Mouse (Mus musculus) lung, embryonic 14.5 days (tissue): ENCODE results near the gene Lrmda. TPM values are rescaled to one million over a fixed set of nuclear protein-coding genes. Genes with fewer than 3 reads are reported as not detected.

ENCODE experiments used
- ATAC-seq: fragments of 200-750 bp; cut with Nextera tagmentation; 2 replicates; pipeline ENCODE4 v1.8.0; 2017; ENCODE audit warnings: mild to moderate bottlenecking, moderate TSS enrichment, moderate library complexity; ENCODE audit not compliant: insufficient read depth
- DNase-seq: peaks from one replicate; pipeline ENCODE4 v3.0.0-alpha.2; 2015
- H3K27ac ChIP-seq: fragments of 300-500 bp; sonication (generic); 2 replicates; pipeline ENCODE4 v1.5.1; 2014; ENCODE audit warnings: low read depth, mild to moderate bottlenecking, moderate library complexity
- H3K27me3 ChIP-seq: fragments of 300-500 bp; sonication (generic); 2 replicates; pipeline ENCODE4 v1.6.1; 2014; ENCODE audit warnings: low read length, control low read depth; ENCODE audit not compliant: insufficient read depth
- H3K36me3 ChIP-seq: fragments of 300-500 bp; sonication (generic); 2 replicates; pipeline ENCODE4 v1.6.1; 2014; ENCODE audit warnings: control low read depth; ENCODE audit not compliant: insufficient read depth
- H3K4me1 ChIP-seq: fragments of 300-500 bp; sonication (generic); 2 replicates; pipeline ENCODE4 v1.6.1; 2014; ENCODE audit warnings: antibody characterized with exemption, control low read depth; ENCODE audit not compliant: insufficient read depth
- H3K4me2 ChIP-seq: fragments of 300-500 bp; sonication (generic); 2 replicates; pipeline ENCODE4 v1.6.1; 2014; ENCODE audit warnings: mild to moderate bottlenecking
- H3K4me3 ChIP-seq: fragments of 300-500 bp; sonication (generic); 2 replicates; pipeline ENCODE4 v1.5.1; 2014; ENCODE audit warnings: low read depth, low read length
- H3K9ac ChIP-seq: fragments of 300-500 bp; sonication (generic); 2 replicates; pipeline ENCODE4 v1.6.1; 2014
- H3K9me3 ChIP-seq: fragments of 300-500 bp; sonication (generic); 2 replicates; pipeline ENCODE4 v1.6.1; 2016; ENCODE audit warnings: low read depth, low read length, control low read depth
- CTCF ChIP-seq: IDR thresholded peaks from 2 replicates; pipeline ENCODE4 v1.5.1; 2016; ENCODE audit warnings: antibody characterized with exemption, low read depth
- WGBS: fragments of 180-500 bp; shearing (Covaris S2); extraction: QIAGEN DNeasy Blood & Tissue Kit; methylation state at CpG from one replicate; pipeline ENCODE4 v1.1.7; 2014; 5-methylcytosine and 5-hydroxymethylcytosine counted together
- polyA plus RNA-seq: library from polyadenylated mRNA; unstranded; fragments of >200 nt; fragmentation: Nextera tagmentation; extraction: Ambion mirVana; gene quantifications from 2 replicates; pipeline ENCODE4 v1.2.1, GENCODE M21; 2014

Lrmda gene
- polyA plus RNA-seq, 1 experiment from 2014 or later, result 1.1 TPM

- WGBS, result under 1% methylated on average over 49 of the region's 49 CpGs
- ATAC-seq (no peak), DNase-seq (peak; percentile 67)
- H3K4me2 ChIP-seq, result peak overlapping the region; percentile 83
- peaks cover 41% of the 10 kb centered on the region for H3K36me3 ChIP-seq
- H3K4me3 ChIP-seq, result peak overlapping the region; percentile 93
- H3K27me3 ChIP-seq, result no peaks in the 10 kb centered on the region
- H3K27ac ChIP-seq, result peak overlapping the region; percentile 100
- no peak for TF ChIP-seq CTCF
- no peaks in the 10 kb centered on the region for H3K9me3 ChIP-seq
- H3K4me1 ChIP-seq, result peaks cover 5% of the 10 kb centered on the region; the same call in 1 of the 2 replicates
- peak overlapping the region; percentile 98 for H3K9ac ChIP-seq
Measured at GRCm38 (mm10) chr14:21984757-21985425, 34.6 kb upstream of the Lrmda start.

GRCm38 (mm10) chr14:21985426-21985931 lies 34.0 kb upstream of the Lrmda start:
- no peaks in the 10 kb centered on the region for H3K27me3 ChIP-seq
- H3K4me1 ChIP-seq, result peaks cover 5% of the 10 kb centered on the region; the same call in 1 of the 2 replicates
- no peak for ATAC-seq
- H3K36me3 ChIP-seq, result peaks cover 41% of the 10 kb centered on the region
- H3K9ac ChIP-seq, result peak overlapping the region; percentile 98
- H3K4me2 ChIP-seq, result peak overlapping the region; percentile 83
- H3K27ac ChIP-seq, result peak overlapping the region; percentile 100
- H3K9me3 ChIP-seq, result no peaks in the 10 kb centered on the region
- DNase-seq, result peak; percentile 68
- 1% methylated on average over 37 of the region's 37 CpGs for WGBS
- H3K4me3 ChIP-seq, result peak overlapping the region; percentile 93
- no peak for TF ChIP-seq CTCF

- H3K36me3 ChIP-seq, result peaks cover 41% of the 10 kb centered on the region
- no peaks in the 10 kb centered on the region for H3K9me3 ChIP-seq
- H3K27ac ChIP-seq, result peak overlapping the region; percentile 100
- peaks cover 5% of the 10 kb centered on the region; the same call in 1 of the 2 replicates for H3K4me1 ChIP-seq
- ATAC-seq, result no peak
- TF ChIP-seq CTCF, result peak; percentile 51
- peak overlapping the region; percentile 83 for H3K4me2 ChIP-seq
- H3K4me3 ChIP-seq, result peak overlapping the region; percentile 93
- WGBS, result under 1% methylated on average over 62 of the region's 62 CpGs
- DNase-seq, result peak; percentile 87
- peak overlapping the region; percentile 98 for H3K9ac ChIP-seq
- H3K27me3 ChIP-seq, result no peaks in the 10 kb centered on the region
Measured at GRCm38 (mm10) chr14:21985981-21986732, 33.4 kb upstream of the Lrmda start.

GRCm38 (mm10) chr14:21986733-21987659 lies 32.5 kb upstream of the Lrmda start:
- ATAC-seq, result peak; percentile 26
- no peaks in the 10 kb centered on the region for H3K9me3 ChIP-seq
- peak; percentile 85 for DNase-seq

GRCm38 (mm10) chr14:21987660-21988576 lies 31.6 kb upstream of the Lrmda start:
- H3K4me1 ChIP-seq, result peaks cover 9% of the 10 kb centered on the region; the same call in 1 of the 2 replicates
- 0 out of 2 replicates have a peak, but pooled peaks have one; percentile 22 for TF ChIP-seq CTCF
- peak overlapping the region; percentile 100 for H3K27ac ChIP-seq
- peak overlapping the region; percentile 83 for H3K4me2 ChIP-seq
- H3K36me3 ChIP-seq, result peaks cover 32% of the 10 kb centered on the region
- ATAC-seq (peak; percentile 82), DNase-seq (peak; percentile 99)
- H3K9ac ChIP-seq, result peak overlapping the region; percentile 98
- under 1% methylated on average over 74 of the region's 74 CpGs for WGBS
- peak overlapping the region; percentile 93 for H3K4me3 ChIP-seq
- H3K9me3 ChIP-seq, result no peaks in the 10 kb centered on the region
- H3K27me3 ChIP-seq, result no peaks in the 10 kb centered on the region

More at GRCm38 (mm10) chr14:21986733-21987659, 32.5 kb upstream of the Lrmda start:
- H3K27me3 ChIP-seq, result no peaks in the 10 kb centered on the region
- peak overlapping the region; percentile 93 for H3K4me3 ChIP-seq
- peaks cover 41% of the 10 kb centered on the region for H3K36me3 ChIP-seq
- peak overlapping the region; percentile 100 for H3K27ac ChIP-seq
- H3K4me2 ChIP-seq, result peak overlapping the region; percentile 83
- under 1% methylated on average over 60 of the region's 61 CpGs for WGBS
- no peak for TF ChIP-seq CTCF
- H3K9ac ChIP-seq, result peak overlapping the region; percentile 98
- H3K4me1 ChIP-seq, result peaks cover 9% of the 10 kb centered on the region
